Mouse (Mus musculus) MEL (cell line): Measurements from ENCODE around the gene Snrpa. TPM values are rescaled to one million over a fixed set of nuclear protein-coding genes. Genes with fewer than 3 reads are reported as not detected.

Experiments
- DNase-seq: peaks from one replicate; pipeline ENCODE4 v3.0.0; 2011; ENCODE audit warnings: low read depth, low spot score
- H3K27ac ChIP-seq: 2 replicates; pipeline ENCODE4 v1.5.1; 2012; ENCODE audit warnings: low read depth, mild to moderate bottlenecking, control low read depth, low read length, moderate library complexity; ENCODE audit not compliant: control insufficient read depth
- H3K27me3 ChIP-seq, 2 experiments: fragments of 150-350 bp in 1 of 2; sonication (generic) in 1 of 2; 2 replicates each; pipeline ENCODE4 v1.6.1; 2012; ENCODE audit warnings: low read length in 2 of 2, mild to moderate bottlenecking in 2 of 2, improper control_type of control experiment in 1 of 2, moderate library complexity in 1 of 2; ENCODE audit not compliant: insufficient read depth in 2 of 2, control insufficient read depth in 1 of 2
- H3K36me3 ChIP-seq, 2 experiments: 2 replicates each; pipeline ENCODE4 v1.6.1; 2012 to 2014; ENCODE audit warnings: low read length in 2 of 2, improper control_type of control experiment in 1 of 2, inconsistent platforms in 1 of 2, mild to moderate bottlenecking in 1 of 2; ENCODE audit not compliant: insufficient read depth in 2 of 2, control insufficient read depth in 1 of 2
- H3K4me1 ChIP-seq, 2 experiments: fragments of 150-350 bp in 1 of 2; sonication (generic) in 1 of 2; 2 replicates each; pipeline ENCODE4 v1.6.1; 2012; ENCODE audit warnings: low read length in 2 of 2, improper control_type of control experiment in 1 of 2, mild to moderate bottlenecking in 1 of 2; ENCODE audit not compliant: insufficient read depth in 2 of 2, control insufficient read depth in 1 of 2
- H3K4me3 ChIP-seq, 2 experiments: fragments of 150-350 bp in 1 of 2; sonication (generic) in 1 of 2; 2 replicates each; pipeline ENCODE4 v1.5.1; 2012; ENCODE audit warnings: low read depth in 2 of 2, low read length in 2 of 2, mild to moderate bottlenecking in 2 of 2, moderate library complexity in 2 of 2, control low read depth in 1 of 2, improper control_type of control experiment in 1 of 2; ENCODE audit not compliant: control insufficient read depth in 1 of 2, insufficient read depth in 1 of 2
- H3K79me2 ChIP-seq: 2 replicates; pipeline ENCODE4 v1.6.1; 2012; ENCODE audit warnings: mild to moderate bottlenecking, low read length, moderate library complexity; ENCODE audit not compliant: control insufficient read depth, poor library complexity, insufficient read depth
- H3K9ac ChIP-seq: 2 replicates; pipeline ENCODE4 v1.6.1; 2012; ENCODE audit warnings: low read depth, mild to moderate bottlenecking, control low read depth, low read length, moderate library complexity; ENCODE audit not compliant: control insufficient read depth, poor library complexity, severe bottlenecking
- H3K9me3 ChIP-seq: fragments of 150-350 bp; sonication (generic); replicated peaks from 2 replicates; pipeline ENCODE4 v1.6.1; 2012; ENCODE audit warnings: mild to moderate bottlenecking, low read length, improper control_type of control experiment, moderate library complexity; ENCODE audit not compliant: insufficient read depth
- ELF1 ChIP-seq: IDR thresholded peaks from 2 replicates; pipeline ENCODE4 v1.6.1; 2014; ENCODE audit warnings: low read depth, mild to moderate bottlenecking, inconsistent platforms, low read length, improper control_type of control experiment, moderate library complexity
- GABPA ChIP-seq: IDR thresholded peaks from 2 replicates; pipeline ENCODE4 v1.6.1; 2012; ENCODE audit warnings: low read depth, mild to moderate bottlenecking, inconsistent platforms, low read length, improper control_type of control experiment, moderate library complexity
- GATA1 ChIP-seq: IDR thresholded peaks from 2 replicates; pipeline ENCODE4 v1.6.1; 2011; ENCODE audit warnings: low read depth, low read length, improper control_type of control experiment
- KAT2A ChIP-seq: conservative IDR thresholded peaks from 2 replicates; pipeline ENCODE4 v1.6.1; 2012; ENCODE audit warnings: low read depth, low read length, improper control_type of control experiment, inconsistent platforms
- MAFK ChIP-seq: IDR thresholded peaks from 2 replicates; pipeline ENCODE4 v1.6.1; 2011; ENCODE audit warnings: low read depth, mild to moderate bottlenecking, low read length, improper control_type of control experiment, borderline replicate concordance
- MAX ChIP-seq: IDR thresholded peaks from 2 replicates; pipeline ENCODE4 v1.6.1; 2011; ENCODE audit warnings: low read length, improper control_type of control experiment
- MAZ ChIP-seq: IDR thresholded peaks from 2 replicates; pipeline ENCODE4 v1.6.1; 2012; ENCODE audit warnings: low read depth, mild to moderate bottlenecking, inconsistent platforms, low read length, improper control_type of control experiment
- MYB ChIP-seq: IDR thresholded peaks from 2 replicates; pipeline ENCODE4 v1.6.1; 2011; ENCODE audit warnings: mild to moderate bottlenecking, low read depth, low read length, improper control_type of control experiment
- MYC ChIP-seq: IDR thresholded peaks from 2 replicates; pipeline ENCODE4 v1.6.1; 2011; ENCODE audit warnings: low read depth, mild to moderate bottlenecking, low read length, improper control_type of control experiment, moderate library complexity
- NELFE ChIP-seq: IDR thresholded peaks from 2 replicates; pipeline ENCODE4 v1.6.1; 2011; ENCODE audit warnings: low read depth, low read length, improper control_type of control experiment
- POLR2A ChIP-seq, 2 experiments: IDR thresholded peaks; 2 replicates each; pipeline ENCODE4 v1.6.1; 2011 to 2012; ENCODE audit warnings: low read length in 2 of 2, mild to moderate bottlenecking in 2 of 2, control low read depth in 1 of 2, improper control_type of control experiment in 1 of 2, low read depth in 1 of 2, moderate library complexity in 1 of 2; ENCODE audit not compliant: control insufficient read depth in 1 of 2, insufficient read depth in 1 of 2, poor library complexity in 1 of 2
- POLR2AphosphoS2 ChIP-seq: IDR thresholded peaks from 2 replicates; pipeline ENCODE4 v1.6.1; 2011; ENCODE audit warnings: low read length, improper control_type of control experiment
- POLR2AphosphoS5 ChIP-seq: IDR thresholded peaks from 2 replicates; pipeline ENCODE4 v1.6.1; 2012; ENCODE audit warnings: low read depth, borderline replicate concordance, mild to moderate bottlenecking, inconsistent platforms, low read length, moderate library complexity, mixed read lengths
- TAL1 ChIP-seq: IDR thresholded peaks from 2 replicates; pipeline ENCODE4 v1.6.1; 2012; ENCODE audit warnings: mild to moderate bottlenecking, inconsistent platforms, low read length, moderate library complexity, mixed read lengths
- USF2 ChIP-seq, 2 experiments: IDR thresholded peaks; 2 replicates each; pipeline ENCODE4 v1.6.1; 2011 to 2012; ENCODE audit warnings: improper control_type of control experiment in 2 of 2, low read length in 2 of 2, borderline replicate concordance in 1 of 2, inconsistent platforms in 1 of 2, low read depth in 1 of 2, mild to moderate bottlenecking in 1 of 2; ENCODE audit not compliant: insufficient read depth in 1 of 2
- ZMIZ1 ChIP-seq: IDR thresholded peaks from 2 replicates; pipeline ENCODE4 v1.6.1; 2012; ENCODE audit warnings: low read depth, mild to moderate bottlenecking, inconsistent platforms, low read length, improper control_type of control experiment, moderate library complexity
- polyA plus RNA-seq, 2 experiments: library from polyadenylated mRNA; stranded (reverse) in 1 of 2; unstranded in 1 of 2; fragments of >175 nt in 1 of 2; fragments of >200 nt in 1 of 2; gene quantifications; 2 replicates each; pipeline versions ENCODE4 v1.2.1 to v1.2.4; 2012; ENCODE audit warnings: low replicate concordance in 2 of 2, low read depth in 1 of 2; ENCODE audit not compliant: insufficient read length in 2 of 2, insufficient read depth in 1 of 2, missing spikeins in 1 of 2
- total RNA-seq: library from RNA; depleted of rRNA; stranded (reverse); fragments of 300-350 nt; gene quantifications from 2 replicates; pipeline ENCODE4 v1.2.3, GENCODE M21; 2012

Snrpa gene
- total and polyA plus RNA-seq, 3 experiments: 128 to 310 TPM; not detected in 1

- H3K4me3 ChIP-seq: no peak overlapping the region
- TF ChIP-seq GABPA (no peak), POLR2AphosphoS5 (no peak), MAX (no peak), TAL1 (no peak), POLR2A (IDR thresholded peaks at IDR 0.05; ENCODE audit: control insufficient read depth in 1 of 2, insufficient read depth in 1 of 2, low read depth in 1 of 2, low read length in 2 of 2, poor library complexity in 1 of 2) (no peak), GATA1 (no peak), MYC (no peak), NELFE (no peak), POLR2AphosphoS2 (no peak), MAFK (no peak), ELF1 (no peak), MYB (no peak), USF2 (IDR thresholded peaks at IDR 0.05; ENCODE audit: borderline replicate concordance in 1 of 2, insufficient read depth in 1 of 2, low read depth in 1 of 2, low read length in 2 of 2) (no peak), MAZ (no peak), KAT2A (no peak)
- H3K4me1 ChIP-seq: peaks cover 5 to 22% of the 10 kb centered on the region in 2 experiments
- H3K36me3 ChIP-seq: peaks cover 0 to 9% of the 10 kb centered on the region in 2 experiments; a peak in 2 of 4 replicates
- peaks cover 8% of the 10 kb centered on the region for H3K79me2 ChIP-seq
- H3K9ac ChIP-seq: no peak overlapping the region
- DNase-seq: no peak
- no peaks in the 10 kb centered on the region for H3K27me3 ChIP-seq
- no peak overlapping the region for H3K27ac ChIP-seq
- H3K9me3 ChIP-seq: no peaks in the 10 kb centered on the region
Observed at GRCm38 (mm10) chr7:27224877-27225575, 29.0 kb upstream of the Snrpa start.

GRCm38 (mm10) chr7:27222538-27222937 is 26.5 kb upstream of the Snrpa start:
- Histone ChIP-seq H3K4me1 (peaks cover 2 to 19% of the 10 kb centered on the region in 2 experiments), H3K9me3 (no peaks in the 10 kb centered on the region), H3K27ac (no peak overlapping the region), H3K79me2 (peaks cover 3% of the 10 kb centered on the region; the same call in 1 of the 2 replicates), H3K4me3 (no peak overlapping the region), H3K27me3 (no peaks in the 10 kb centered on the region), H3K36me3 (peaks cover 0 to 9% of the 10 kb centered on the region in 2 experiments; a peak in 2 of 4 replicates), H3K9ac (no peak overlapping the region)
- DNase-seq: peak; percentile 23
- no peak for TF ChIP-seq ZMIZ1
